Mouse (Mus musculus) layer of hippocampus, postnatal 36 days (tissue): ENCODE measurements around the gene Ly86. TPM values are rescaled to one million over a fixed set of nuclear protein-coding genes. Genes with fewer than 3 reads are reported as not detected.

Experiments
- DNase-seq, 2 experiments: peaks; one replicate each; pipeline ENCODE4 v3.0.0; 2022
- total RNA-seq, 2 experiments: library from RNA; stranded (reverse); gene quantifications; 2 replicates each; pipeline ENCODE4 v1.2.3; 2021

Ly86 gene
- total RNA-seq, 2 experiments from 2014 or later: 8.9 to 9.6 TPM

DNA sequence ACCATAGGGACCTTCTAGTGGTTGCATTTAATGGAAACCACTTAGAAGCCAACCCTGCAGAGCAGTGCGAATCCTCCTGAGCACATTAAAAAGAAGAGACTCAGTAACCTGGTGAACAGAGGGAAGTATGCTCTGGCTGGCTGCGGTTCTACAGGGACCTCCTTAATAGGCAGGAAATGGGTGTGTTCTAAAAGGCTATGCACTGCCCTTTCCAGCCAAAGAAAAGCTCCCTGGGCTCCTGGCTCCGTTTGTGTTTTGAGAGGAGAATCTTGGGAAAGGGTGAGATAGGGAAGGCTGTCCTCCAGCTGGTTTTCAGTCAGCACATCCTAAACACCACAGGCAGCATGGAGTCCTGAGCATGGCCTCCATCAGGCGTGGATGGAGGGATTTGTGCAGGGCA, 8.9 kb downstream of the Ly86 start:
- no peak for DNase-seq

DNA sequence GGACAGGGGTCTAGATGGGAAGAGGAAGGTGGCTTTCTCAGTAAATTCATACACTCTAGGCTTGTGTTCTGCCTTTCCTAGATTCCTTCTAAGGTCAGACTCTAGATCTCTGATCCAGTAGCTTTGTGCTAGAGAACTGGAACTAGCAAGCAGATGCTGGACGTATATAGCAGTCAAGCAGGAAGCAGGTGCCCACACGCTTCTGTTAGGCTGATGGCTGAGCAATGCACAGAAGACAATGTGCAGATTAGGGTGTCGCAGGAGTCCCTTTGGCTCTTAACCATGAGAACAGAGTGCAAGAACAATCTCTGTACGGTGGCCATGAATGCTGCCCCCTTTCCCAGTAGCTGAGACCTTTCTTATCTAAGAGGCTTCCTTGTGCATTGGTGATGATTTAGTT, 9.4 kb downstream of the Ly86 start:
- no peak for DNase-seq

DNA sequence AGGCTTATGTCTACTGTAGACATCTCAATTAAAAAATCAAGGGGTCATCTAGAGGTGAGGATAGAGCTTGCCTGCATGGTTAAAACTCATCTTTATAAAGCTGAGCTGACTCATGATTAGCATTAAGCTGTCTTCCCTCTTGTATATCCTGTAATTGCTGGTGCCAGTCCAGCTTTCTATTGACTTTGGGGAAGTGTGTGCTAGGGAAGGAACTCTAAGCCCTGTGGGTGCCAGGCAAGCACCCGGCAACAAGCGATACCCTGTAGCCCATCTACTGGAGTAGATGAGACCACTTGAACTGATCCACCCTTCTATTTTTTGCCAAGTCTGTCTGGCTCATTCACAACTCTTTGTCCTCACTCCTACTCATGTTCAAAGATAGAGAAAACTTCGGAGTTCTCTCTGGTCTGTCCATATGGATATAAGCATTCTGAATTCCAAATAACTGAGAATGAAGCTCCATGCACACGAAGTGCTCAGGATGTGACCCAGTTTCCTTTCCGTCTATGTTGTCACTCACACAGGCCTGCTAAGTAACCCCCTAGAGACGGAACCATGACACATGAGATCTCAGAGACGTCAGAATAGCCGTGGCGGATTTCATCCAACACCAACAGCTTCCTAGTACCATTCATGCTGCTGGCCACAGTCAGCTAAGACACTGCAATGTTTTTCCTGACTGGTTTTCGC, 10.8 kb downstream of the Ly86 start:
- DNase-seq: no peak

DNA sequence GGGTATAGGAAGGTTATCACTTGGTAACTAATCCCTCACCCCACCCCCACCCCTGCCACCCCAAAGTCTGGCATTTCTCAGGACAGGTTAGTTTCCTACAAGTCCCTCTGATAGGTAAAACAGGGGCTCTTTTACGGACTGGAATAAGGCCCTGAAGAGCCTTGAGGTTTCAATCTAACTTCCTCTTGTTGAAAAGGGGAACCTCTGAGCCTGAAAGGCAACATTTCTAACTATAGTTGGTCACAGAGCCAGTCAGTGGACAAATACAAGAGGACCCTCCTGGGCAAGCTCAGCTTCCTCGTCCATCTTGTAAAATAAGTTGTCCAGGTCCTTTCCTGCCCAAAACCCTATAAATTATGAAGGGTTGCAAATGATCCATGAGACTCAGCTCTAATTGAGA, 11.5 kb downstream of the Ly86 start:
- no peak for DNase-seq

DNA sequence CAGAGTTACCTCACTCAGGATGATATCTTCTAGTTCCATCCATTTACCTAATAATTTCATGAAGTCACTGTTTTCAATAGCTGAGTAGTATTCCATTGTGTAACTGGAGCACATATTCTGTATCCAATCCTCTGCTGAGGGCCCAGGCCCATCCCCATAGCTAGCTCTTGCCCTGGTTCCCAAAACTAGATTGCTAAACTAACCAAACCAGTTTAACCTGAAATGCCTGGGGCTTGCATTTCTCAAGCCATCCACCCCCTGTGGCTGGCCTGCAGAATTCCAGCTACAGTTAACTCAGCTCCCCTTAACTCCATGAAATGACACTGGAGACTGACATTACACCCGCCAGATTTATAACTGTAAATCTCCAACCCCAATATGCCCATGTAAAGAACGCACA, 13.1 kb downstream of the Ly86 start:
- DNase-seq: no peak

DNA sequence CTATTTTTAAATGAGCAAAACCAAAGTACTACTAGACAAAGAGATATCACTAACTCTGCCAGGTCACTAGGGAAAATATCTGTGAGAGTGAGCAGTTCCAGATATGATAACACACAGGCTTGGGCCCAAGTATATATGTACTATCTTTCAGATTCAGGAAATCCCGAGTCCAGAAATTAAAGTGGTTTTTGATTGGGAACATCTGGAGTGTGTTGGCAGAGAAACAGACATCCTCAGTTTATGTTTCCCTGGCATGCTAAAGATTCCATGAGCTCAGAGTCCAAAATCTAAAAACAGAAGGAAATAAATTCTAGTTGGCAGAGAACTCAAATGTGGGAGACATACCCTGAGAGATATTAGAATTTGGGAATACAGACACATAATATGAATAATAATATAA, 16.2 kb downstream of the Ly86 start:
- no peak for DNase-seq

DNA sequence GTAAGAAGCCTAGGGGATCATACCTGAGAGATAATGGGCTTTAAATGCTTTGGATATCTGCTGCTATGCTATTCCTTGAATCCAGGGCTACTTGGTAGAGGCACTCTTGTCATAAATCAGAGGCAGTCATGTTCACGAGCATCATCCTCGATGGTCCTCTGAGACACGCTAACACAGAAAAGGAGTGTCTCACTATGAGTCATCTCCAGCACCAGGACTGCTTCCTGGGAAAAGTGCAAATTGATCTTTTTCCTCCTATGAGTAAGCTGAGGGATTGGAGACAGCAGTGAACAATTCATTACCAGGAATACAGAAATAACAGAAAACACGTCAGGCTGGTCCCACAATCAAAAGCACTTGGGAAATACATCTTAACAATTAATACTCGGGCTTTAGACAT, 19.3 kb downstream of the Ly86 start:
- DNase-seq: no peak

DNA sequence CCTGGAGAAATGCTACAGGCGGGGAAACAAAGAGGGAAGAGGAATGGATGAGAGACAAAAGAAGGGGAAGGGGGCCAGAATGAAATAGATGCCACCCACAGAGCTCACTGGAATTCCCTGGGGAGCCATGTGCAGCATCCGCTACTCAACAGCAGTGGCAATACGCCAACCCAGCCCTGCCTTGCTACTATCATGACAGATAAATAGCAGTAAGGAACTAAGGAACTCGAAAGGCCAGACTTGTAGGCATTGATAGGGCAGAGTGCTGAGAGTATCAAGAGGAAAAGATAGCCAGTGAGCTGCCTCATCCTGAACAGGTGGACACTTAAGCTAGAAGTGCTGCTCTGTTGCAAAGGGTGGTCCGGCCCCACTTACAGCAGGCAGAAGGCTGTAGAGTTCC, 31.4 kb downstream of the Ly86 start:
- DNase-seq: no peak

DNA sequence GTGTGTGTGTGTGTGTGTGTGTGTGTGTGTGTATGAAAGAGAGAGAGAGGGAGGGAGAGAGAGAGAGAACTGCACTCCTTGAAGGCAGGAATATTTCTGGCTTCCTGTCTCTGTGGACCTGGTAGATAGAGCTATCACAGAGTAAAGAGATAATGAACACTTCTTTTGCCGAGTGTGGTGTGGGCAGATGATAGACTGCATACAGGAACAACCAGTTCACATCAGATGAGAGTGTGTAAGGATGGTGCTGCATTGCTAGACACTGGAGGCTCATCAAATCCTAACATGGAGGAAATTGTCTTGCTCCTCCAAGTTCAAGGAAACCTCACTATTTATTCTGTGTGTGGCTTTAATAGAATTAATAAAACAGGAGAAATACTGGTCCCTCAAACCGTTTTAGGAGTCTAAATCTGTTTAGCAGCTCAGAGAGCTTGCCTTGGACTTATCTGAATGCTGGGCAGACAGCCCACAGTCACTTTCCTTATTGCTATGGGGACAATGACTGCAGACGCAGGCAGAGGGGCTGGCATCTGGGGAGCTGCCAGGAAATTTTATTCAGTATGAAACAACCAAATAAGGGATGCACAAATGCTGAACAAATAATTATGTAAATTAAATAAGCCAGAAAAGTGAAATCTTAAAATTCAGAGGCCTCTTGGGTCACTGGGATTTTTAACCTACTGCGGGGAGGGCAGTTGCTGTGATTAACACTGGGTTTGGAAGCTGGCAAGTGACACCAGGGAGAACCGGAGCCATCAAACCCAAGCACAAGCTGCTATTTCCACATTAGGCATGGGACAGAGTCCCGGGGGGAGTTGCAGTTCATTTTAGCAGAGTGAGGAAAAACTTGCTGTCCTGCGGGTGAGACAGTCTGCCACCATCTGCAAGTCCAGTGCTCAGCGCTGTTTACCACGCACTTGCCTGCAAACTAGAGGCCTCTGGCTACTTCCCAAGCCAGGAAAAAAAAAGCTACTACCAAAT, 43.5 kb downstream of the Ly86 start:
- peak; percentile 60 to 62 for DNase-seq

DNA sequence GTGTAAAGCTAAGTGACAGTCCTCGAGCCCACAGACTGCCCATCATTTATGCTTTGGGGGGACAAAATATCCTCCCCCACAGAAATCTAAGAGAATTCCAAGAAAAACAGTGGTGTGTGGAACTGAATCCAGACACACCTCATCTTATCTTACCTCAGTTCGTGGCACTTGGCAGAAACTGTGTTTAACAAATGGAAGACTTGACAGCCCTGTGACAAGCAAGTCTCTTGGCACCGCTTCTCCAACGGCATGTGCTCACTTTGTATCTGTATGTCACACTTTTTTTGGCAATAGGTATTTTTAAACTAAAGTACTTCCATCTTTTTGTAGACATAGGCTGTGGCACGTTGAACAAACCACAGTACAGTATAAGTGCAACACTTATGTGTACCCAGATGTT, 44.3 kb downstream of the Ly86 start:
- no peak for DNase-seq

DNA sequence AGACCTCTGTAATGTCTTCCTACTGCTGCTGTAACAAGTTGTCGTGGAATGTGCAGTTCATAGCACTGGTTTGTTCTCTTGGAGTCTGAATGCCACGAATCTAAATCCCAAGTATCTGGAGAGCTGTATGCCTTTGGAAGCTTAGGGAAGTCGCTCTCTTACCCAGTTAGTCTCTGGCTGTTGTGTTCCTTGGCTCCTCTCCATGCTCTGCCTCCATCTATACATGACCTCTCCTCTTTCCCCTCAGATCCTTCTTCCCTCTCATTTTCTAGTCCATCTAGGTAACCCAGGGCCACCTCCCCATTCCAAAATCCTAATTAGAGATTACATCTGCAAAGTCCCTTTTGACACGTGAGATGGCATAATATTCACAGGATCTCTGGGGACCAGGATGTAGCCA, 53.8 kb downstream of the Ly86 start:
- DNase-seq: no peak

DNA sequence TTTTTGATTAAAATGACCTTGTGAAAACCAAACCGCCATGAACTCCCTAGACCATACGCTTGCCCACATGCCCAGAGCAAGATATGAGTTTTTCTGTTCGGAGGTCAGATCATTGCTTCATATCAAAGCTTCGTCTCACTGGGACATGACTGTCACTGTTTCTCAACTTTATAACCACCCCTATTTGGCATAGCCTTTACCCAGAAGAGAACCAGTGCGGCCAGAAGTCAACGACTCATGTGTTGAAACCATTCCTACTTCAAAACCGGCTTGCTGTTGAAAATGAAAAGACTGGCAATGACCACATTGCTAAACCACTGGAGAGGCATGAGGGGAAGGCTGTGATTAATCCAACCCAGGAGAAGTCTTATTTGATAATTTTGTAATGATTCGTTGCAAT, 54.3 kb downstream of the Ly86 start:
- no peak for DNase-seq

DNA sequence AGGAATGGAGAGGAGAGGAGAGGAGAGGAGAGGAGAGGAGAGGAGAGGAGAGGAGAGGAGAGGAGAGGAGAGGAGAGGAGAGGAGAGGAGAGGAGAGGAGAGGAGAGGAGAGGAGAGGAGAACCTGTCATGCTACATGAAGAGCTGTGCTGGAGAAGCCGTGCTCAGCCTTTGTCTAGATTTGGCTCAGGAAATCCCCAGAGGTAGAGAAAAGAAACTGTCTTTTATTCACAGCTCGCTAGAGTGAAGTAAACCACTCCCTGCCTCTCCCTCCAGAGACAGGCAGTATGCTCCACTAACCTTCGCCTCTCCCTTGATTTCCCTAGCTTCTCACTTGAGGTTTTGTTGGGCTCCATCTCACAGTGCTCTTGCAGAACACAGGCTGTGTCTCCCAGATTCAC, 57.4 kb downstream of the Ly86 start:
- no peak for DNase-seq

DNA sequence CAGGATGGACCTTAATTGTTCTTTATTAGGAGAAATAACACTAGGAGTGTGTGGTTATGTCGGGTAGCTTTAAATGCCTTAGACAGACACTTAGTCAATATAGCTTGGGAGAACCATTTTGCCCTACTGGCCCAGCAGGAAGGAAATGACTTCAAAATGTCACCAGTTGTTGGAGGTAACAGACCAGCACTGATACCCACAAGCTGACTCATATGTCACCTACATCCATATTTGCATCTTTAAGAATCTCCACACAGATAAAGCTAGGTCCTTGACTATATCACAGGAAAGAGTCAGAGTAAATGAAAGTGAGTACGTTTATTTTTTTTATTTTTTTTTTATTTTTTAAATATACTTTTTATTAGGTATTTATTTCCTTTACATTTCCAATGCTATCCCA, 58.7 kb downstream of the Ly86 start:
- DNase-seq: no peak

DNA sequence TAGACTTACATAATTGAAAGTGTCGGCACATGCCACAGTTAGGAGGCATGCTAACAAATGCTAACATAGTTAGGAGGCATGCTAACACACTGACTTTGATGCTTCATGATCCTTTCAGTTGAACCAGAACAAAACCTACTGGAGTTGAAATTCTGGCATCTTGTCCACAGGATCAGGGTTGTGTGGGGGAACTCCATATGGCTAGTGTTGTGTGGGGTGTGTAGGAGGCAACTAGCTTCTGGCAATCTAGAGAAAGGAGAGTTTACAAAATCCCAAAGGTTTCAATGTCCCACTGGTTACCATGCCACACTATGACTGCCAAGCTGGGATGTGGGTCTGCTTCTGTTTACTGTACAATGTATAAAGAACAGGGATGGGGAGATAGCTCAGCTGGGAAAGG, 70.7 kb downstream of the Ly86 start:
- DNase-seq: peak; percentile 69

DNA sequence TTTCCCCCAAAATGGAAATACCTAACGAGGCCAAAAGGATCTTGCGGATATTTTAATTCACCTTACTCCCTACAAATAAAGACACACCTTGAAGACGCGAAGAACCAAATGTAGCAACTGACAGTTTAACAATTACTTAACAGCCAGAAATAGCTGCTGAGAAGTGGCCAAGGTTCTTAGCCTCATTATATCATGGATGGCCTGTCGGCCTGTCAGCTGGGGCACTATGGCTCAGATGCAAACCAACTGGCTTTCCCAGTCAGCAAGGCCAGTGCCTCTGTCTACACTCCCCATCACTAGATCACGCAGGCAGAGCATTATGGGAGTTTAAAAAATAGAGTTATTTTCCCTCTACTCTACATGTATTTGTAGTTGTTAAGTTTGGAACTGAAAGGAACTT, 78.4 kb downstream of the Ly86 start:
- DNase-seq: no peak

DNA sequence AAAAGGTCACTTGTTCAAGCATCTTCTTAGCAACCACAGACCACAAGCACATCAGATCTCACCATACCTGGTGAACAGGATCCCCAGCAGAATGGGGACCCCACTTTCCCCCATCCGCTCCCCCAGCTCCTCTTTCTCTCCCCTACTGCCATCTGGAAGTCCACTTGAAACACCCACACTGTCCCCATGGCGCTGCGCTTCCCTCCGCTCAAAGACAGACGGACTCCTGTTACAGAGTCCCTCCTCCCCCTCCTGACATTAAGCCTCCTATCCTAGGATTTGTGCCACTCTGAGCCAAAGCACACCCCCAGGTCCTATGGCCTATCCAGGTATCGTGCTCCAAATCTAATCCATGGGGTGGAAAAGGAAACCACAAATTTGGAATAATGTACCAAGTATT, 79.9 kb downstream of the Ly86 start:
- peak in 1 of 2 experiments; percentile 30 for DNase-seq

DNA sequence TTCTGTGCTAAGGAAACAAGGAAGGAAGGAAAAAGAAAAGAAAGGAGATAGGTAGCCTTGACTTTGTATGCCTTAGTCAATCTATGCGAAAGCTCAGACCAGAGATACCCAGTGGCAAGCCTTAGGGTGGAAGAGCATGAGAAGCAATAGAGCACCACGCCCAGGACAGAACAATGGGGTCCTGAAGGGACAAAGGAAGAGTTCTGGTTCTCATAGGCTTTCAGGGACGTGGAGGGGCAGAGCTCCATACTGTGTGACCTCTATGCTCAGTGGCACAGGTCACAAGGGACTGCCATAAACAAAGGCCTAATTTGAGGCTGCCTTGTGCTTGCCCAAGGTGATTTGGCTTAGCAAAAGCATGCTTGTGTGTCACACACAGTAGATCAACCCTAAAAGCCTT, 80.4 kb downstream of the Ly86 start:
- no peak for DNase-seq

DNA sequence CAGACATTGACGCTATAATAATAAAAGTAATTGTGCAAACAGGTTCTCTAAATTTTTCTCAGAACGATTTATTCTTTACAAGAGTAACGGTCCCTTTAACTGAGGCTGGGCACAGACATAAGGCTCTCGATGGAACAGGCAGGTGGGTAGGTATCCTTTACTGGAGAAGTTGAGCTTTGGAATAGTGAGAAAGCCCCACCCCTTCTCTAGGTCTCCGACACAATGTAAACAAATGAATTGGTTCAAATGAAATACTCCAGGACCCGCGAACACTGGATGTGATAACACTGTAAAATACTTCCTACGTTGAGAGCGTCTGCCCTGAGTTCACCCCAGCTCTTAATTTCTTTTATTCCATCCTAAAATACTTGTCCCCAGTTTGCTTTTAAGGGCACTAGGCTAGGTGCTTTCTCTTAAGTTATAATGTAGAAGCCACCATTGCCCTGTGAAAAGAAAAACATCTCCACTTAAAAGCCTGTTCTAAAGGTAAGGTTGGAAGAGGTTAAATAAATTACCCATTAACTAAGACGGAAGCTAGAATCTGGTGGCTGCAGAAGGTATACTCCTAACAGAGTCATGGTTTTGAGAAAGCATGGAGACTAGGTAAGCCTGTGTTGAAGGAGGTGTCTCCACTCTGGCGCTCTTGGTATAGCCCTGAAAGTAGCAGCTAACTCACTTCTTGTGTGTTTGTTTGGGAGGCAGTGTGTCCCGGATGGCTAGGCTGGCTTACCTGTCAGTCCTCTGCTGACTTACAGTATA, 81.7 kb downstream of the Ly86 start:
- no peak for DNase-seq

DNA sequence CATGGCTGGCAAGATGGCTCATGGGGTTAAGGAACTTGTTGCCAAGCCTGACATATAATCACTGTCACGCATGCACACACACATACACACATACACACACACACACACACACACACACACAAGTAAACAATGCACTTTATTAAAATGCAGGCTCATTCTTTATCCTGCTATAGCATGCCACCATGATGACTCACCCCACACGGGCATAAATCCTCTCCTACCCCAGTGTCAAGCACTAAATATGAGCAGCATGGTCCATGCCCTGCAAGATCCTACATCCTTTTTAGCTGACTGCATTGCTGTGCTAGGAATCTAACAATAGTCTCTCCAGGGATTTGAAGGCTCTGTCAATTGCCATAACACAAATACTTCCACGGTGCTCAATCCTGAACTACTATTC, 83.5 kb downstream of the Ly86 start:
- DNase-seq: no peak

DNA sequence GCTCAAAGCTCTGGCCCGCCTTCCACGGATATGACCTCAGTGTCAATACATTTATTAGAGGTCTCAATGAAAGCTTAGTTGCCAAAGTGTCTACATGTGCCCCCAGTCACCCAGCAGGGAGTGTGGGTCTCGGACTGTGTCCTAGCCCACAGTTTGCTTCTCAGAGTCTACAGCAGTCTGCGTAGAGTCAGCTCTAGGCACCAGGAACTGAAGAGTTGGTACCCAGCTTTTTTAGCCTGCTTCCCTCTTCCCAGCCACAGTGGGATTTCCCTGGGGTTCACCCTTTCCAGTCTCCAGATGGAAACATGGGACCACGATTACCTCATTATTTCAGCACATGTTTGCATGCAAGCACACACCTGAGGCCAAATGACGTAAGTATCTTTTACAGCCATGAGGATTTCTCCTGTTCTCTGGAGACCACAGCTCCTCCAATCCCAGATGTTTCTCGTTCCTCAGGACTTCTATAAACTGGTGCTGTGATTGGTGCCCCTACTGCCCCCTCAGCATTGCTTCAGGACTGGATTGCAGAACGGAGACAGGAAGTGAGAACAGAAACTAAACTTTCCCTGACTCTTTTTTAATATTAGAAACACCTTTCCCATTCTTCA, 84.8 kb downstream of the Ly86 start:
- no peak for DNase-seq

DNA sequence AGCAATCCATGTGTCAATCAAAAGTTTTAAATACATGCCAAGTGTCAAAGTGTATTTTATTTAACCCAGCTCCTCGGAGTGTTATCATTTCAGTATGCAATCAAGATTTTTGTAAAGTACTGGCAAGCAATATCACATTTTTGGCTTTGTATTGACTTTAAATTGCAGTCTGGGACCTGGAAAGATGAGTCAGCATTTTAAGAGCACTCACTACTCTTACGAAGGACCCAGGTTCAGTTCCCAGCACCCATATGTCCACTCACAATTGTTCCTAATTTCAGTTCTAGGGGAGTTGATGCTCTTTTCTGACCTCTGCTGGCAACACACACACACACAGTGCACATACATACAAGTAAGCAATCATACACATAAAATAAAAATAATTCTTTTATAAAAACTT, 86.7 kb downstream of the Ly86 start:
- no peak for DNase-seq

DNA sequence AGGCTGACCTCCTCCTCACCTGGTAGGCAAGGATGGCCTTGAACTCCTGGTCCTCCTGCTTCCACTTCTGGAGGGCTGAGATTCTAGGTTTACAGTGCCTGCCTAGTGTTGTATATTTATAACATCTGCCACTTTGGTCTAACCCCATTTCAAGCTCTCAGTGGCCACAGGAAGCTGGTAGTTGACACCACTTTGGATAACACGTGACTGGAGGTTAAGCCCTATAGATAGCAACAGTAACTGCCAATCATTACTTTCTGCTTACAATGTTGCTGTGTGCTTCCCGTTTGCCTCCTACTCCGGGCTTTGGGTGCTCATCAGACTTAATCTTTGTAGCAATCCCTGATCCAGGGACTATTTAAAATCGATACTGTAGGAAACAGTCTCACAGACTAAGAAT, 87.6 kb downstream of the Ly86 start:
- DNase-seq: no peak
